Mouse (Mus musculus): ENCODE measurements around the gene Gm21637. TPM values are rescaled to one million over a fixed set of nuclear protein-coding genes. Genes with fewer than 3 reads are reported as not detected.

Gene Gm21637
- polyA plus RNA-seq (2015; fragmentation: Nextera tagmentation; extraction: Ambion mirVana) = not detected in 2 replicates

DNA sequence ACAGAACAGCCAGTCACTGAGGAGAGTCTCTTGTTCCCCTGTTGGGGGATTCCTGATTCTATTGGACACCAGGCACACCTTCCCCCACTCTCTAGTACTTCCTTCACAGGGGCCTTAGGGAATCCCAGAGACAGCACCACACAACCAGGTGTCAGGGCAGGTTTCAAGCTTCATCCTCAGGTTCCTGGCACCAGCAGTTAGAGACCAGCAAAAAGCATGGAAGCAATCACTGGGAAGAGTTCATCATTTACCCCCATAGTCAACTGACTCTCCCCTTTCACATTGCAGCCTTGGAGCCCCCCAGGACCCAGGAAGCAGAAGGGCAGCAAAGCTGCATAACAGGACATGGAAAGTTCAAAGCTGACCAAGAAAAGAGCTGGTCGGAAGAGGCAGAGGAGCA, at the start of gene Gm21637:
Gene Gm21637, plus strand, starts transcription at position 301 of the 400 bp plus-strand sequence.

Other genes starting within 250 kb of the Gm21637 start
- not detected in 2 replicates for gene Btbd35f25, start 244.9 kb upstream of the Gm21637 start, polyA plus RNA-seq (2015; fragmentation: Nextera tagmentation; extraction: Ambion mirVana)
- not detected in 2 replicates for gene Btbd35f22, start 85.8 kb downstream of the Gm21637 start, polyA plus RNA-seq (2015; fragmentation: Nextera tagmentation; extraction: Ambion mirVana)